Mouse (Mus musculus) adrenal gland, adult 18-20 months (tissue): Measurements from ENCODE around the gene Chn2. TPM values are rescaled to one million over a fixed set of nuclear protein-coding genes. Genes with fewer than 3 reads are reported as not detected.

Experiments
- DNase-seq, 2 experiments: peaks; one replicate each; pipeline ENCODE4 v3.0.0; 2021 to 2022; ENCODE audit warnings: low spot score in 2 of 2
- total RNA-seq, 2 experiments: library from RNA; stranded (reverse); gene quantifications; 1 replicate in 1 of 2; 2 replicates in 1 of 2; pipeline ENCODE4 v1.2.3; 2021

Gene Chn2
- total RNA-seq, 2 experiments from 2014 or later: 7.7 to 12.5 TPM

GRCm38 (mm10) chr6:54041386-54042043 is 2.2 kb downstream of the Chn2 start:
- no peak for DNase-seq

- DNase-seq: no peak
Observed at GRCm38 (mm10) chr6:54042142-54042541, 2.8 kb downstream of the Chn2 start.

GRCm38 (mm10) chr6:54043536-54043935 is 4.2 kb downstream of the Chn2 start:
- DNase-seq: no peak

DNA sequence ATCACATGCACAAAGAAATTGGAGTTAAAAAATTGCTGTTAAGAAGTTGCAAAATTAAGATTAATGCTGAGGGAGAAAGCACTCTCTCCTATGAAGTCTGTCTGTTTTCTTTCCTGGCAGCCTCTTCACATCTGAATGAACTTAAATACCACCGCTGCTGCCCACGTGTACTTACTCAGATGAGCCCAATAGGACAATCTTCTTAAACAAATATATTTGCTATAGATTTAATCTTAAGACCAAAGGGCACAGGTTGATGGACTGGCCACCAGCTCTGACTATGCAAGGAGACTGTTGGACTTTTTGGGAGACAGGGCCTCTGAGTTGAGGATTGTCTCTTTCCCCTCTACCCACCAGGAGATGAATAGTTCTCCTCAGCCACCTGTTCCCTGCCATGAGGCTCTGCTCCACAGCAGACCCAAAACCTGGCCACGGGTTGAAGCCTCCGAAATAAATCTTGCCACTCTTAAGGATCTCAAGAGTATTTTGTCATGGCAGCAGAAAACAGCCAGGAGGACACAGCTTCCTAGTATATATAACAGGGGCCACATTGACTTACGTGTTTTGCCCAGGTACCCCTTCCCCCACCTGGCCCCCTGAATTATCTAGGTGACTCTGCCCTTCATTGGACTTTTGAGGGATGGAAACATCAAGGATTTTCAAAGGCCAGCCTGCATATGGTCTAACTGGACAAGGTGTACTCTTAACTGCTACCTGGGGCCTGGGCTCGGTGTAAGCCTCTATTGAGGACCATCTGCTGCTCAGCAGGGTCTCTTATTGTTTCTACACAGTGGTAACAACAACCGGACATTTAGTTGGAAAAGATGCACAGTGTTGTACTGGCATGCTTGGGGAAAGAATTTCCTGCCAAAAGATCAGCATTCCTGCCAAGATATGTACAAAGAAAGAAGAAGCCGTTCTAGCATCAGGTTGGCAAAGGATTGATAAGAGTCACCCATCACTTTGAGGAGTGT is 6.7 kb downstream of the Chn2 start:
- no peak for DNase-seq

DNA sequence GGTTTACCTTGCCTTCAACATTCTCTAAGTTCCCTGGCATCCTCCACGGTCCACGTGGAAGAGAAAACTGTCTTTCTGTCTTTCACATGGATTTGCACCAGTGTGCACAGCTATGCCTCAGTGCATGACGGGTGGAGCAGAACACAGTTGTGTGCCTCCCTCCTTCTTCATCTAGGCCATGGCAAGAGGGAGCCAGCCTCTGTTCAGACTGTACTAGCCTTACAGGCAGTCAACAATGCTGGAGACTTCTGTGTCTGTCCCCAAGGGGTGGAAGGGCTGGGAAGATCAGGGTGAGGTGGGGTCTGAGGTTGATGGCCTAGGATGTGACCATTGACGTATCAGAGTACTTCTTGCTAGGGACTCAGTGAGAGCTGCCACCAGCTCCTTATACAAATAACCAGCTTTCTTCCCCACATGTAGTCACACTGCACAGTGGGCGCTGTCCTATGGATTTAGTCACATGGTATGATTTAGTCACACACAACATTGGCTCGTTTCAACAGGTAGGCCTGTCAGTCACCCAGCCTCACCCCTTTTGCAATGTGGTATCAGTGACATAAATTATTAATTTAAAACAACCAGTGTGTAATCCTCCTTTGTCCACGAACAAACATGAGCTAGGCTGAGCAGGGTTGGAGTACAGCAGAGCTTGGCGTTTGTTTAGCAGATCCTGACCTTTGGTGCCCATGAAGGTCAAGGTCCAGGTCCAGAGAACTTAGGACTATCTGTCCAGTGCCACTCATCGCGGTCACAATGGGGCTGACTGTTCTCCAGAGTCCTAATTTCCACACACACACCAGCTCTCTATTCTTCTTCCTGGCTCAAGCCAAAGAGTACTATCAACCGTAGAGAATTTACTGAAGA is 7.8 kb downstream of the Chn2 start:
- no peak for DNase-seq

GRCm38 (mm10) chr6:54048768-54049167 is 9.4 kb downstream of the Chn2 start:
- DNase-seq: no peak

- no peak for DNase-seq
Observed at GRCm38 (mm10) chr6:54051173-54051572, 11.8 kb downstream of the Chn2 start.

GRCm38 (mm10) chr6:54052124-54052523 is 12.8 kb downstream of the Chn2 start:
- DNase-seq: no peak

DNA sequence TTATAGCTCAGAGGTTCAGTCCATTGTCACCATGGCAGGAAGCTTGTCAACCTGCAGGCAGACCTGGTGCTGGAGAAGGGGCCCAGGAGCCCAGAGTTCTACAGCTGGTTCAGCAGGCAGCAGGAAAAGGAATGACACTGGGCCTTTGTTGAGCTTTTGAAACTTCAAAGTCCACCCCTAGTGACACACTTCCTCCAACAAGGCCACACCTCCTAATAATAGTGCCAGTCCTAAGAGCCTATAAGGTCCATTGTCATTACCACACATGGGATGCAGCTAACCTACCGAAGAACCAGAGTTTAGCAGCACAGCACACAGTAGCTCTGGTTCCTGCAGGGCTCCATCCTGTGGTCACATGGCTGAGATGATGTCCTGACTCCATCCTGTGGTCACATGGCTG is 13.3 kb downstream of the Chn2 start:
- no peak for DNase-seq

GRCm38 (mm10) chr6:54053316-54053715 is 14.0 kb downstream of the Chn2 start:
- no peak for DNase-seq

DNA sequence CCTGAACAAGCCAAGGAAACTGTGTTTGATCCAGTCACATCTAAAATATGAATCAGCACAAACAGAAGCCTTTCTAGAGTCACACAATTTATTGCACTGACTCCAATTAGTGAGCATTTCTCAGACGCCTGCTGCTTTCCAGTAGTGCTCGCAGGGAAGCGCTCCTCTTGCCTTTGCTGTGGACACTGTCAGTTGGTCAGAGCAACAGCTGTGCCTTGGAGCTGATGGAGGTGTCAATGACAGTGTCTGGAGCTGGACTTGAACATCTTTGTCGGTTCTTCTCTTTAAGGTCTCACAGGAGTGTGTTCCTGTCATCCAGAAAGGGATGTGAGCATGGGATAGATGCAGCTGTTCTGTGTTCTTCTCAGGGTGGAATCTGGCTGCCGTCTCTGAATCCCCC is 16.0 kb downstream of the Chn2 start:
- DNase-seq: no peak

- no peak for DNase-seq
Observed at GRCm38 (mm10) chr6:54056548-54057532, 17.5 kb downstream of the Chn2 start.

DNA sequence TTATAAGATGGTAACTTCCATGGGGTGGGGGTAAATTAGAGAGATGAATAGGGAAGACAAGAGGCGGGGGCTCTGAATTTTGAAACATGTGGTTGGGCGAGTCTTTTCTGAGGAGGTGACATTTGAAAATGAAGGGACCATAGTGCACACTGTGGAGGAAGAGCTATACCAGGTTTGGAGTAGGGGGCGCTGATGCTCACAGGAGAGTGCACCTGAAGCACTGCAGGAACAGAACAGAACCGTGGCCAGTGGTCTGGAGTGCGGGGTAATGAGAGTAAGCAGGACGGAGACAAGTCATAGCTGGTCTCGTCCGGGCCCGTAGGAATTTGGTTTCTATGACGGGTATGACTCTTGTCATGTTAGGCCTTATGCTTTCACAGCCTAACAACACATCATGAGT is 18.3 kb downstream of the Chn2 start:
- DNase-seq: no peak

DNA sequence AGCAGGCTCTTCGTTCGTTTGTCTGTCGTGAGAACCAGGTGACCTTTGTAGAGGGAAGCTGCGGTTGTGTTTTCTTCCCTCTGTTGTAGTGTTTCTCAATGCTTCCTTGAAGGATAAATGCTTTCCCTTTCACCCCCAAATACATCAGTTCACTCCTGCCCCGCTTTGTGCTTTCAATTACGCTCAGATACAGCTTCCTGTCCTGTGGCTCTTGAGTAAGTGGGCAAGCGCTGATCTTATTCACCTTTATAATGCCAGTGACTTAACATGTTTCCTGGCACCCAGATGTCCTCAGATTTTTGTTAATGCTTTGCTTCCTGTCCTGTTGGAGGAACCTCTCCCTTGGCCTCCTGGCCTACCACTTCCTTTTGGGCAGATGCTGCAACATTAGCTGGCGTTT is 19.5 kb downstream of the Chn2 start:
- no peak for DNase-seq

DNA sequence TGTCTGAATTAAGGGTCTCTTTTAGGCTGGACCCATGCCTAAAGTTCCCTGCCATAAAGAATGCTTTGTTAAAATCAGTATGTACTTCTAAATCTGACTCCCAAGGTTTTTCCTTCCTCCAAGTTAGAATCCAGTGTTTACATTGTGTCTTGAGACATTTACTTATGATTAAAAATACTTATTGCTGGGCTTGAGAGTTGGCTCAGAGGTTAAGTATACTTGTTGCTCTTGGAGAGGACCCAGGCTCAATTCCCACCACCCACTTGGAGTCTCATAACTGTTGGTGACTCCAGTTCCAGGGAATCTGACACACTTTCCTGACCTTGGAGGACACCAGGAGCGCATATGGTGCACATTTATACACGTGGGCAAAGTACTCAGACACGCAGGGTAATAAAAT is 20.9 kb downstream of the Chn2 start:
- no peak for DNase-seq

DNA sequence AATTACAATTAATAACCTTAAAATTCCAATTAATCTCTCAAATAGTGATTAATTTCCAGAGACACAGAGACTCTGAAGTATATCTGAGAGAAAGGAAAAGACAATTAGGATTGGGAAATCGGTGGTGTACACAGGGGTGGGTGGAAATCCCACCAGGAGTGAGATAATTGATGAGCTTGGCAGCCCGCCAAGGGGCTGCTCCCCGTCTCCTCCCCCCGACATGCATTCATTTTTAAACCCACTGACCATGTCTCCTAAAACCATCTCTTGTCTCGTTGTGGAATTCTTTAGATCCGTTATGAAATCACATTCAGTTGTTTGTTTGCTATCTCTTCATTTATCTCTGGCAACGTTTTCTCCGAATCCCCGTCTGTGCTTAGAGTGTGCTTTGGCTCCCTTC is 22.0 kb downstream of the Chn2 start:
- no peak for DNase-seq

DNA sequence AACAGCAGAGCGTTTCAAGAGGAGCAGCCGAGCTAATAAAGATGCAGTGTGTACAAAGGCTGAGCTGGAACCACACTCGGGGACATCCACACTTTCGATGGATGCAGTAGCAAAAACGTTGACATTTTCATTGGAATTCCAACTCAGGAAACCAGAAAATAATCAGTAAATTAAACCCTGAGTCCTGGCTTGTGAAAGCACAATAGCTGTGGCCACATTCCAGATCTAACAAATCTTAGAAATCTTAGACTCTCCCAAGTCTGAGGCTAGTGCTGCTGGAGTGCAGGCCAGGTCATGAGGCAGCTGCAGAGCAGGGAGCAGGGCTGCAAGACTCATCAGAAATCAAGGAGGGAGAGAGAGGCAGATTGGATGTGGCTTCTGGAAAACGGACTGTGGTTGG is 24.5 kb downstream of the Chn2 start:
- no peak for DNase-seq

DNA sequence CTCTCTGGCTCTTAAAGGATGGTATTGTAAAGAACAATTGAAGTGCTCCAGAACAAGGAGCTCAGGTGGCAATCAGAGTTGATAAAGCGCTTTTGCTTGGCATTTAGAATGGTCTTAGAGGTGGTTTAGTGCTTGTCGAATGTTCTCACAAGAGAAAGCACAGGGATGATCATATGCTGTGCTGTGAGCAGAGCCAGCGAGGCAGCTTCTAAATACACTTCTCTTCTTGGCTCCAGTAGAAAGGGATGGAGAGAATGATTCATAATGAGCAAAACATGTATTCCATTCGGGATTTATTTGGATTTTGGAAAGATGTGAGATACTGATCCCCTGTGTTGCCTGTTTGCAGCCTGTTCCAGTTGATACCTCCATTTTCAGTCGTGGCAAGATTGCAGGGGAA is 28.0 kb downstream of the Chn2 start:
- no peak for DNase-seq

DNA sequence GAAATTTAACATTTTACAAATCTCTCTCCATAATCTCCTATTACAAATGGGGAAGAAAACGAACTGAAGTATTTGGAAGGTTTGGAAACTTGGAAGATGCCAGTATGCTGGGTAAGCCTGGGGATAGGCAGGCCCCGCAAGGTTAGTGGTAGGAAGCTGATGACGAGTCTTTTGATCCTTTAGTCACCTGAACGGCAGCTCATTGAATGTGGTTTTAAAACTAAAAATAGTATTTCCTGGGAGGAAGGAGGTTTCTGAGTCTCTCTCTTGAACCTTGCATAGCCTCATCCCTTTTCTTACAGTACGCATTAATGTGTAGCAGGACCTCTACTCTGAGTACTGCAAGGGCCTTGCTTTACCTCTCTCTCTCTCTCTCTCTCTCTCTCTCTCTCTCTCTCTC is 29.5 kb downstream of the Chn2 start:
- no peak for DNase-seq

DNA sequence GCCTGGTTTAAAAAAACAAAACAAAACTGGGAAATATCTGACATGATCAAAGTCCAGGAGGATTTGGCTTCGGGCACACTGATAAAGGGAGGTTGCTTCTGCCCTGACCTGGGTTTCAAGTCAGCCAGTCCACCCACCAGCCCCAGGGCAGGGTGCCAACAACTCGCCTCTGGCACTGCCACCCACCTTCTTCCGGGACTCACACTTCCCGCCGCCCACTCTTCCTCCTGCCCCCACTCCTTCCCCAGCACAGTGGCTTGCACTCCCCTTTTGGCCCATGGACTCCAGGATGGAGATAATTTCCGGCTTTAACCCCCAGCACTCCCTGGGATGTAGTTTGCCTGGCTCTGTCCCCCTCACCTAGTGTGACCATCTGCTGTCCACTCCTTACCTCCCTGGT is 31.4 kb downstream of the Chn2 start:
- DNase-seq: peak in 1 of 2 experiments; percentile 58
